Mouse (Mus musculus) spleen, embryonic (tissue): ENCODE measurements around the gene Scgb1b17.
"Not testable (repeated sequence)": the region's sequence is repeated elsewhere in the genome, so short reads cannot be mapped to it uniquely, and the experiment has no call there.

ENCODE experiments used
- CTCF ChIA-PET: fragments of 350-600 bp; sonication (Branson Sonifier 250); formaldehyde crosslinking; loops from one replicate; lab custom pipeline; 2022; lab: Charles Lee

Gene Scgb1b17

GRCm38 (mm10) chr7:33063149-33063548, at the start of gene Scgb1b17:
TSS of gene Scgb1b17 (plus strand) at chr7:33063449.
- CTCF ChIA-PET: not testable (repeated sequence)

DNA sequence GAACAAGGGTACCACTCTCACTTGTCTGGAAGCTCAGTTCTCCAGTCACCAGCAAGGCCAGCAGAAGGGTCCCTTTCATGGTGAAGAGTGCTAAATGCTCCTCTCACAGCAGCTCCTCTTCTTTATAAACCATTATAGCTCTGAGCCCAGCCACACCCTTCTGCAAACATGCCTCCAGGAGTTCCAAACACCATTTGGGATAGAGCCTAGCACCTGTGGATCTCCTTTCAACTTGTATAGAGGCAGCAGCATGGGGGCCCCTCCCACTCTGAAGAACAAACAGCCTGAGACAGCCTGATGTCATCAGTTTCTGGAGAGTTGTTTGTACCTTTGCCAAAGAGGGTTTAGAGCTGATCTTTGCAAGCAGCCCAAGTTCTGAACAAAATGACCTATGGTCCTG, 6.8 kb upstream of the Scgb1b17 start, which contains the start of gene Scgb2b17:
Gene Scgb2b17 (minus strand): TSS at position 101 of the 400 bp plus-strand sequence.
- CTCF ChIA-PET: not testable (repeated sequence)
